In the genomic region with DNA sequence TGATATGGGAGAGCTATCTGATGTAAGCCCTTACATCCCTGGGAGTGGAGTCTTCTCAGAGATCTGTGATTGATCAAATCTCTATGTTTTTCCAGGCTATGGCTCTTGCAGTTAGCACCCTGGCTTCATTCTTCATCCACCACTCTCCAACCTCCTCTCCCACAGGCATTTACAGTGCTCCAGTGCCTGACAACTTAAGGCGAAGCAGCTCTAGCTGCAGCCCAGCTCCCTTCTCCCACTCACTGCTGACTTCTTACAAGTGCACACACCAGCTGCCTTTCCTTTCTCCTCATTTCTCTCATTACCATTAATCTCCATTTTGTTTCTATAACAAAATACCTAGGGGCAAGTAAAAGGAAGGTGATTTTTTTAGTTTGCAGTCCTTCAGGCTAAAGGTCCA, we compare ENCODE assay signal across 29 mouse cellular contexts.
DNase-seq lines count a peak whose midpoint lies in the region; ATAC-seq lines count a peak whose summit lies in the region.
"Had no signal": no experiment of that assay in that cellular context is flagged by ENCODE, and none has a peak within 500 bp of the region (broad histone marks: within the 10 kb centered on the region; RNA-seq: fewer than 3 reads in every experiment).

No protein-coding gene starts in this region.

- 89% methylated on average over 1 of the region's 1 CpGs for WGBS in midbrain, embryonic 13.5 days

- no peaks in the 10 kb centered on the region for H3K4me1 ChIP-seq in midbrain, embryonic 13.5 days (replicated peaks)
- H3K4me1 ChIP-seq: embryonic facial prominence, embryonic 15.5 days; forebrain, embryonic 12.5 days; hindbrain, embryonic 10.5 days; hindbrain, embryonic 15.5 days; lung, embryonic 15.5 days; neural tube, embryonic 12.5 days; stomach, embryonic 15.5 days had no signal

- H3K4me2 ChIP-seq in midbrain, embryonic 13.5 days (replicated peaks) = no peak overlapping the region
- H3K4me2 ChIP-seq: embryonic facial prominence, embryonic 15.5 days; forebrain, embryonic 12.5 days; hindbrain, embryonic 15.5 days; liver, embryonic 11.5 days; lung, embryonic 15.5 days; midbrain, embryonic 11.5 days; neural tube, embryonic 12.5 days; stomach, embryonic 15.5 days had no signal

- H3K9me3 ChIP-seq in midbrain, embryonic 13.5 days = 0 out of 2 replicates have a peak, but pooled peaks cover 5% of the 10 kb centered on the region
- H3K9me3 ChIP-seq: forebrain, embryonic 12.5 days; hindbrain, embryonic 10.5 days; hindbrain, embryonic 15.5 days; lung, embryonic 15.5 days; neural tube, embryonic 12.5 days; stomach, embryonic 15.5 days had no signal

- DNase-seq in layer of hippocampus, adult 18-20 months (ENCODE audit: low spot score in 2 of 2) = peak; percentile 19 to 22
- no peak for DNase-seq in layer of hippocampus, adult 11-12 months (ENCODE audit: low spot score)
- DNase-seq in left cerebral cortex, postnatal 14 days (ENCODE audit: low spot score in 2 of 2) = peak; percentile 44 to 57
- DNase-seq in left cerebral cortex, postnatal 36 days (ENCODE audit: low spot score in 2 of 2) = no peak
- peak; percentile 24 for DNase-seq in testis, postnatal 10 days (ENCODE audit: low spot score)
- DNase-seq in testis, postnatal 14 days (ENCODE audit: low spot score) = no peak
- DNase-seq: adrenal gland, postnatal 14 days; cerebellum, adult 18-20 months; cerebellum, postnatal 14 days; forebrain, postnatal 0 days; gastrocnemius, postnatal 25 days; heart, postnatal 14 days; kidney, adult 11 months; kidney, postnatal 14 days; thymus, adult 2 months; thymus, postnatal 36 days had no signal

- H3K36me3 ChIP-seq in midbrain, embryonic 13.5 days = no peaks in the 10 kb centered on the region
- H3K36me3 ChIP-seq: embryonic facial prominence, embryonic 15.5 days; forebrain, embryonic 12.5 days; hindbrain, embryonic 10.5 days; hindbrain, embryonic 15.5 days; lung, embryonic 15.5 days; neural tube, embryonic 12.5 days; stomach, embryonic 15.5 days had no signal

- ATAC-seq in midbrain, embryonic 13.5 days = no peak
- ATAC-seq: CD4-positive, CD25-positive, alpha-beta regulatory T cell, adult 4 months; forebrain, postnatal 0 days; inflammation-experienced regulatory T-cells, adult 6 months had no signal

- H3K9ac ChIP-seq in midbrain, embryonic 13.5 days (replicated peaks) = no peak overlapping the region
- H3K9ac ChIP-seq: embryonic facial prominence, embryonic 15.5 days; forebrain, embryonic 12.5 days; forebrain, postnatal 0 days; hindbrain, embryonic 15.5 days; lung, embryonic 15.5 days; neural tube, embryonic 12.5 days; stomach, embryonic 15.5 days had no signal

- H3K4me3 ChIP-seq in midbrain, embryonic 13.5 days (replicated peaks) = no peak overlapping the region
- H3K4me3 ChIP-seq: embryonic facial prominence, embryonic 15.5 days; forebrain, embryonic 12.5 days; hindbrain, embryonic 10.5 days; hindbrain, embryonic 15.5 days; lung, embryonic 15.5 days; myocyte; neural tube, embryonic 12.5 days; stomach, embryonic 15.5 days had no signal

- H3K27ac ChIP-seq in midbrain, embryonic 13.5 days = no peak overlapping the region
- H3K27ac ChIP-seq: embryonic facial prominence, embryonic 15.5 days; forebrain, embryonic 12.5 days; hindbrain, embryonic 10.5 days; hindbrain, embryonic 15.5 days; lung, embryonic 15.5 days; neural tube, embryonic 12.5 days; stomach, embryonic 15.5 days had no signal

- H3K27me3 ChIP-seq in midbrain, embryonic 13.5 days = no peaks in the 10 kb centered on the region
- H3K27me3 ChIP-seq: embryonic facial prominence, embryonic 15.5 days; forebrain, embryonic 12.5 days; hindbrain, embryonic 15.5 days; lung, embryonic 15.5 days; neural tube, embryonic 12.5 days; stomach, embryonic 15.5 days had no signal

- intact Hi-C loops in left cerebral cortex, postnatal 14 days (cut with DNase I) = no loop called here
- intact Hi-C loops in left cerebral cortex, postnatal 36 days (cut with DNase I) = no loop called here

Comparison
In these comparisons a context has a peak if more than half of its experiments do, and no peak if none do; other contexts are left out.
1. DNase-seq: peak in layer of hippocampus, adult 18-20 months (2 of 2), left cerebral cortex, postnatal 14 days (2 of 2) and testis, postnatal 10 days (single experiment); none in layer of hippocampus, adult 11-12 months (single experiment), left cerebral cortex, postnatal 36 days (0 of 2) and testis, postnatal 14 days (single experiment).